Mouse (Mus musculus) heart, adult 18-20 months (tissue): ENCODE results near the gene Ceacam14. TPM values are rescaled to one million over a fixed set of nuclear protein-coding genes. Genes with fewer than 3 reads are reported as not detected.

ENCODE experiments used
- DNase-seq, 2 experiments: peaks; one replicate each; pipeline ENCODE4 v3.0.0; 2021 to 2022; ENCODE audit warnings: mixed read lengths in 1 of 2
- long read RNA-seq, 2 experiments: library from polyadenylated mRNA; stranded (forward); transcript quantifications; one replicate each; pipeline ENCODE4 v2.0.0; 2021
- total RNA-seq, 2 experiments: library from RNA; stranded (reverse); gene quantifications; 2 replicates each; pipeline ENCODE4 v1.2.3; 2021

Gene Ceacam14
- not detected for total RNA-seq
- long read RNA-seq, experiment 1, result 0 reads
- long read RNA-seq, experiment 2, result 0 reads

GRCm38 (mm10) chr7:17812333-17812732, at the start of gene Ceacam14:
Ceacam14 (plus strand) TSS chr7:17812633.
- no peak for DNase-seq

Other genes with a start within 250 kb of the Ceacam14 start
- gene Ceacam5, start 99.4 kb upstream of the Ceacam14 start, total RNA-seq, result not detected
- not detected for gene Gm5155, start 59.1 kb downstream of the Ceacam14 start, total RNA-seq
- not detected for gene Ceacam11, start 159.5 kb downstream of the Ceacam14 start, total RNA-seq
- gene Ceacam13, start 197.3 kb downstream of the Ceacam14 start, total RNA-seq, result not detected